Mouse (Mus musculus) c-Kit-positive CD71-positive TER-119-positive erythroid progenitor cells, embryonic 14.5 days (primary cell): ENCODE data around the gene Prdx2.

Experiments used
- DNase-seq: peaks from one replicate; pipeline ENCODE4 v3.0.0-alpha.2; 2013; ENCODE audit warnings: low spot score

The Prdx2 gene

DNA sequence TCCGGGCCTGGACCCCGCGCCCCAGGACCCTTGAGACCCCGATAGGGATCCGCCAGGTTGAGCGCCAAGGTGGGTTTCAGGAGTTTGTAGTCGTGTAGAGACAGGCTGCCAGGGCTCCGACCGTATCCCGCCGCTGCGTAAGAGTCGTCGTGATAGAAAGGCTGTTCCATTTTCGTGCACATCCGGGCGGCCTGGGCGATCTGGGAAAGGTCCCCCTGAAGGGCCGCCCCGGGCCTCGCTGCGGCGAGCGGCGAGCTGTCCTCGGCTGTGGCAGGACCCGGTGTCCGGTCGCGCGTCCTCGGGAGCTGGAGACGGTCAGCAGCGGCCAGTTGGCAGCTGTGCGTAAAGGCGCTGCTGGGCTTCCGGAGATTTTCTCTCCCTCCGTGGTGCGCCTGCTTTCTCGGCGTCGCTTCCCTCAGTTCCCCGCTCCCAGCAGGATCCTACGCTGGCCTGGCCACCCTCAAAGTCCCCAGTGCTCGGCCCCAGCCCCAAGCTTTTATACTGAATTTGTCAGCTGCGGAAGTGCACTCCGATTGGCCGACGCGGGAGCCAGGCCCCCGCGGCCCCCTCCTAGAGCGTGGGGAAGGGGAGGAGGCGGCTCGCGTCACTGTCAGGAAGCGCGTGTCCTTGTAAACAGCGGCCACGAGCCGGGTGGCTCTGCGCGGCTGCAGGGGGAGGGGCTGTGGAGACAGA, 9.0 kb downstream of the Prdx2 start, which contains the start of gene Junb:
TSS of gene Junb (minus strand) at position 471 of the 693 bp plus-strand sequence.
- peak; percentile 86 for DNase-seq

DNA sequence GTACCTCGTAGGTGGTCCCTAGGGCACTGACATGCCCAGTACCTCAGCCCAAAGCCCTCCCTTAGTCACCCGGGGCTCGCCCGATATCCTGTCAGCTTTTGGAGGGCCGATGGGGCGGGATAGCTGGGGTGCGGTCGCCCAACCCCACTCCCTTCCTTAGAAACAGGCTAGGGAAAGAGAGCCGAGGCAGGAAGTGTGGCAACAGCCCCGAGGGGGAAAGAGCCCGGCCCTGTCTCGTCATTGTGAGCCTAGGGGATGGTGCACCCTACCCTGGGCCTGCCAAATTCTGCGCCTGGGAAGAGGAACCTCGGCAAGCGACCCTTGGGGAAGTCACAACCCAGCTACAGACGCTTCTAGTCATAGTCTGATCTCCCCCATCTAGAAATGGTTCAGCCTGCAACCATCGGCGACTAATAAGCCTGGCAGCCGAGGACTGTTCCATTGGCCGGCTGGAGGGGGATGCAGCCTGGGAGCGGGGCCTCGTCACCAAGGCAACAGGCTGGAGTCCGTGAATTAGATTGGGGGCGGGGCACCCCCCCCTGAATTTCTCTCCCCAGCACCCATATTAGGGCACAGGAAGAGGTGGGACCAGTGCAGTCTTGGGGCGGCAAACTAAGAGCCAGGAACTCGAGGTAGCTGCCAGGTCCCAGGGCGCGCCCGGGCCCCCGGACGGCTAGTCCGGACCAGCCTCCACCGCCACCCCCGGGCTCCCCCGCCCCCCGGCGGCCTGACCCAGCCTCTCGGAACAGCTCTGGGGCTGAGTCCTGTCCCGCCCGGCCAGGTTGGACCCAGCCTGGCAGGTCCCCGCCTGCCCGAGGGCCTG, 10.4 kb downstream of the Prdx2 start:
- peak; percentile 91 for DNase-seq

DNA sequence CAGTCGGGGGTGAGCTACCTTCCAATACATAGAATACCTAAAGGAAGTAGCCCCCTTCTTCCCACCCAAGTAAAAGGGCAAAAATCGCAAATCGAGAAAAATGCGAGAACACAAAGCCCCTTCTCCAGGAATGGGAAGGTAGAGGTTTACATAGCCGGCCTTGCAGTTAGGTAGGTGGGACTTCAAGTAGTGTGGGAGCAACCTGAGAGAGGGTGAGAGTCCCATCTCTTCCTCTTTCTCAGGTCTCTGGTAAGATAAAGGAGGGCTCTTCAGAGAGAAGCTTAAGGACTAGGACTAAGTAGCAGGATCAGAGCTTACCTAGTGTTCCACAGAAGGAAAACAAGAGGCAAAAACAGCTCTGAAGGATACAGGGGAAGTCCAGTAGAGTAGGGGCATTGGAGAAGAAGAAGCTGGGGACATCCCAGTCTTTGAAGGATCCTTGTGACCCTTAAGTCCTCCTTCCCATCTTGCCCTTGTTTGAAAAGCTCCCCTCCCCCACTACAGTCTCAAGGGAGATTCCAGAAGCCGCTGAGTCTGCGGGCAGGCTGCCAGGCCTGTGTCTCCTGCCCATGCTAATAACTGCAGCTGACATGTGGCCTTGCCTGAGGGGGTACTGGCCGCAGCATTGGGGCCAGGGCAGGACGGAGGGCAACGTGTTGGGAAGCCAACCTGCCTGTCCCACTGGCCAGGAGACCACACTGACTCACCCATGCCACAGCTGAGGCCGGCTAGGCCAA, 11.4 kb downstream of the Prdx2 start:
- no peak for DNase-seq

DNA sequence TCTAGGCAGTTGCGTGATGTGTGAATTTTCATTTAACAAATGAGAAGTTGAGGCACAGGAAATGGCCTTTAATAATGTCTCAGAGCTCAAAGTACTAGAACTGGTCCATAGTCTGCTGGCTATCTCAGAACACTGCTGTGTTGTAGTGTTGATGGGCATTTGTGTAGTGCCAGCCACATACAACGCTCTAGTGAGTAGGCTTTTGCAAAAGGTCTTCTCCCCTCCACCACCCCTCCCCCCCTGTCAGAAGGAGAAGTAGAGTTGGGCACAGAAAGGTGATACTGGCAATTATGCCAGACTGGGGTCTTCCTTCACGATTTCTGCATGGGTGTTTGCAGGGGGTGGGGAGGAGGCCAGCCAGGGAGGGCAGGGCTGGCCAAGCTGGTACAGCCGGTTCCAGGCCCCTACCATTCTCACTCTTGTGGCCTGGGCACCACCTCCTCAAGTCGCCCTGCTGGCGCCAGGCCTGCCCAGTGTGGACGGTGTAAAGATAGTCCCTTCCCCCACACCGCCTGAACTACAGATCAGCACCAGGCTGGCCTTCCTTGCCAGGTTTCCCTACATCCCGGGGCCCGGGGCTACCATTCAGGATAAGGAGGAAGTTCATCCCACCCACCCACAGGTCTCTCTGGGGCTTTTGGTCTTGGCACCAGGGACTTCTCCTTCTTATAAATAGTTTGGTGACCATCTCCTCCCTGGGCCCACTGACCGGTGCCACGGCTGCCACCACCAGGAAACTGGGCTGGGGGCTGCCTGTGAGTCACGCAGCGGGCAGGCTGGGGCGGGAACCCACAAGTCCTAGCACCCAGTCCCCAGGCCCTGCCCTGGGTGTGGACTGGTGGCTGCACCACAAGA, 12.5 kb downstream of the Prdx2 start:
- DNase-seq = no peak

DNA sequence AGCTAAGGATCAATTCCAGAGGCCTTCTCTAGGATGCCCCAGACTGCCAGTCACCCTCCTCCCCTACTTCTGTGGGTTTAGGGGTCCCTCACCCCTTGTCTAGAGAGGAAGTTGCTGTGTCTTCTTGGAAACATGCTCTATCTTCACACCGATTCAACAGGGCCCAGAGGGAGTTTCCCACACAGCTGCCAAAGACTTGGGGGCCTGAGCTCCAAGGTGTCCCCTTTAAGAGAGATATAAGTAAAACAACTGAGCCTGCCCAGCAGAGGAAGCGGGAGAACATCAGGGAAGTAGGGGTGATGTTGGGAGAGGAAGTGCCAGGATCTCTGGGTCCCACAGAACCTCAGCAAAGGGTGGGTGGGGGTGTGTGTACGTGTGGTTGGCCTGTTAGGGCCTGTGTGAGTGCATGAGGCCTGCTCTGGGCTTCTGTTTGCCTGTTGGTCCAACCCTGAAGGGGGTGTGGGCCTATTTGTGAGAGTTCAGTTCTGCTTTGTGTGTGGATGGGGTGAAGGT, 13.2 kb downstream of the Prdx2 start:
- DNase-seq = no peak

DNA sequence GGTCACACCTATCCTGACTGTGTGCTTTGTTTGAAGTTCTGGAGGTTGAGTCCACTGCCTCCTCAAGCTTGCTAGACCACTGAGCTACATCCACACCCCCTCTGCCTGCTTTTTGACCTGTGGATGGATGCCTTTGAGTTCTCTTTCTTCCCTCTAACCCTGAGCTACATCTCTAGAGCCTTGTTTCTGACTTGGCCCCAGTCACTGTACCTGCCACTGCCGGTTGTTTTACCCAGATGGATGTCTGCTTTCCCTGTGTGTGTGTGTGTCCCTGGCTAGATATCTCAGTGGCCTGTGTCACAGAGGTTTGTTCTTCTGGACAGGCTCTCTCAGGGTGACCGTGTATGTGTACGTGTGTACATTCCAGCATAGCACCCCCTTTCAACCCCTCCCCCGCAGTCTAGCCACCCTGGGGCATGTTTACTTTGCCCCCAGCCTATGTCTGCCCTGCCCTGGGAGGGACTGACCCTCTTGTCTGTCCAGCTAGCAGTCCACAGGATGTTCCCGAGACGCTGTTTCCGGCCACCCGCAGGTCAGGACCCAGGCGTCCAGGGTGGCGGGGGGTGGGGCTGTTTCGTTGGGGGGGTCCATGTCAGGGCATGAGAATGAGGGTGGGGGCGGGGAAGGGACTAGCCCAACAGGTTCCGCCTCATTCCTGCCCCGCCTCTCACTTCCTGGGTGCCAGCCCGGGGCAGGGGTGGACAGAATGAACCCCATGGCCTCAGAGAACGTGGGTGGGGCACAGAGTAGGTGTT, 15.1 kb downstream of the Prdx2 start:
- no peak for DNase-seq

DNA sequence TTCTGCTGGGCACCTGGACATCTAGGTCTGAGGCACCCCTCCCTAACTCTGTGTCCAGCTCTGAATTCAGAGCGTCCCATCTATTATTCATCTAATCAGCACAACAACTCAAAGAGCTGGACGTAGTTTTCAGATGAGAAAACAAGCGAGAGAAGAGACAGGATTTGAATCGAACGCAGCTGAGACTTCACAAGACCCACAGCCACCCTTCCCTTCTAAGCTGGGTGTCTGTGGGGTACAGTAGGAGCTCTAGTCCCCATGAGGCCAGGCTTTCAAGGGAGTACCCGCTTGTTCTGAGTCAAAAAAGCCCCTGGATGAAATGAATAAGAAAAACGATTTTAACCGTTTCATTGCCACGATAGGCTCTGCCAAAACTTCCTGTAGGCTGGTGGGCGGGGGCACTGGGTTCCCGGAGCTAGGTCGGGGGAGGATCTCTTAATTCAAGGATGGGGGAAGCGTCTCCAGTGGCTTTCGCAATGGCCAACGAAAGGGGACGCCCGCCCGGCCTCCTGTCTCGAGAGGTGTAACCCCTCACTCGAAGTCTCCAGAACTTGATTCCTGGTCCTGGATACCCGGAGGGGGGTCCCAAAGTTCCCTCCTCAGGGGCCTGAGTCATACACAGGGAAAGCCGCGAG, 15.8 kb downstream of the Prdx2 start:
- peak; percentile 22 for DNase-seq

DNA sequence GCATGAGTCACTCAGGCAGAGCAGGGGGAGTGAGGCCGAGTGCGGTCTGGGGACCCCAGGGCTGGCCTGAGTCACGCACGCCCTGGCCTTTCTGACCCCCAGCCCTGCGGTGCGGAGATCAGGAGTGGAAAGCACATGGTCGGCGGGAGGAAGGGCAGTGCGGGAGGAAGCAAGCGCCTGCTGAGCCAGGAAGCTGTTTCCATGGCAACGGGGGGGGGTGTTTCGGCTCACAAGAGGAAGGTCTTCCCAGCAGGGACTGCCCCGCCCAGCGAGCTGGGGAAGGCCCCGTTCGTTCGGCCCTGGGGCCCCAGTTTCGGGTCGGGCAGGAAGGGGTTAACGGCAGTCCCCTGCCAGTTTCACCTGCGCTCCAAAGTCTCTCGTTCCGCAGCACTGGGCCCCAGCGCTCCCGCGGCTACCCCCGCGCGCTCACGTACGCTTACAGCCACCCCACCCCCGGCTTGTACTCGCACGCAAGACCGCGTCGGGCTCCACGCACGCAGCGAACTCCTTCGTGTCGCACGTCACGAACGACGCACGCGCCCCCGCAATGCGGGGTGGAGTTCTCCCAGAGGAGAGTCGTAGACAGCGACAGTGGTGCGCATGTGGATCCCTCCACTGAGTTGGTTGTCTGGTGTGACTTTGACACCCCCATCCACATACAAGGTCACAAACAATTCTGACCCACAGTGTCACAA, 16.4 kb downstream of the Prdx2 start:
- DNase-seq = peak; percentile 68

DNA sequence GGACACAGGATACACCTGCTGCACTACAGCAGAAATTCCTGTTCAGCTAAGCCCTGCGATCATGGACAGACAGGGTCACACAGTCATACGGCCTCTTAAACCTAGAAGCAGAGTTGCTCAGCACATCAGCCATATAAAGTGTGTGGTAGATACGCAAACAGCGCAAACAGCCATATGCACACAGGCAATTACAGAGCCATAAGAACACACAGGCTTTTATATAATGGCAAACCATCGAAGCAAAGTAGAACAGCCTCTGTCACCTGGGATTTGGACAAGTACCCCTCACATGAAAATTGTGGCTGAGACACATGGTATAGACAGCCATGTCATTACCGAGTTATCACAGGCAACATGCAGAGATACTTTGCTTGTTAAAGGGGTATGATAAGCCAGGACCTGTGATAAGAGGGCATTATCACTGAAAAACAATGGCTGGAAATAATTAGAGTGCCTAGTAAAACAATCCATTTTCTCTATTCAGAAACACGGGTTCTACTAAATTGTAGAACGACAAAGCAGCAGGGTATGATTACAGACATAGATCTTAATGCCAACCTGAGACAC, 17.1 kb downstream of the Prdx2 start:
- peak; percentile 50 for DNase-seq

DNA sequence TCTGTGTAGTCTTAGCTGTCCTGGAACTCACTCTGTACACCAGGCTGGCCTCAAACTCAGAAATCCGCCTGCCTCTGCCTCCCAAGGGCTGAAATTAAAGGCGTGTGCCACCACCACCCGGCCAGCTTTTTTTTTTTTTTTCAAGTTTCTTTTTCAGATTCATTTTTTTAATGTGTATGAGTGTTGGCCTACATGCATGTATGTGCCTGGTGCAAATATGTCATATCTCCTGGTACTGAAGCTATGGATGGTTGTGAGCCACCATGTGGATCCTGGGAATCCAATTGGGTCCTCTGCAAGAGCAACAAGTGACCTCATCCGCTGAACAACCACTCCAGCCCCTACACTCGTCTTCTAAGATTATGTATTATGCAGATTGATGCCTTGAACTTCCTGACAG, 18.0 kb downstream of the Prdx2 start:
- DNase-seq = no peak

DNA sequence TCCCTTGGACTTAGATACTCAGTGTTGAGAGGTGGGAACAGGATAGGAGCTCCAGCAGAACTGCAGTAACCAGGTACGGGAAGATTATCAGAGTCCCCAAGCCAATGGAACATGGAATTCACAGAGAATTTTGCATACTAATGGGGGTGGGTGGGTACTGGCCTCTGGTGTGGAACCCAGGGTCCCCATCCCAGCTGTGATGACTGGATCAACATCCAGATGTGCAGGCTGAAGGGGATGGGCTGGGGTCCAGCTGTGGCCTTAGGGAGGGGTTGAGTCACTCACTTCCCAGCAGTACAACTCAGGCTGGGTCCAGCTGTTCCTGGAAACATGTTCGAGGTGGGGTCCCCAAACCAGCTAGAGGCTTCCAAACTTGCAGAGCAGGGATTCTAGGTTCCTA, 18.5 kb downstream of the Prdx2 start:
- no peak for DNase-seq

DNA sequence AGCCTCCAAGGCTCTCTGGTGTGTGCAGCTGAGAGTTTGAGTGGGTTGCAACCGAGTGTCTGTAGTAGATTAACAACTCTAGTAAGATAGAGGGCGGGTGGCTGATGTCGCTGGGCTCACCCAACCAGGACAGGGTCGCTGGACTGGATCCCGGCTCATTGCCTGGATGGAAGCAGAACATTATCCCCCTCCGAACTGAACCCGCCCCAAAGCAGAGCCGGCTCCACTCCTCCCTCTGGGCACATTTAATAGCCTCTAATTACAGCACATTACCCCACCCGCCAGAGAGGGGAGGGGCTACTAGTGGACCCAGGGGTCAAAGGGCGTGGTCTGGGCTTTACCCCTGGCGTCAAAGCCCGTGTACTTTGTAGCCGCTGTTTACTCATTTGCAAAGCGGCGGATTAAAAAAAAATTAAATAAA, 19.9 kb downstream of the Prdx2 start:
- peak; percentile 65 for DNase-seq

DNA sequence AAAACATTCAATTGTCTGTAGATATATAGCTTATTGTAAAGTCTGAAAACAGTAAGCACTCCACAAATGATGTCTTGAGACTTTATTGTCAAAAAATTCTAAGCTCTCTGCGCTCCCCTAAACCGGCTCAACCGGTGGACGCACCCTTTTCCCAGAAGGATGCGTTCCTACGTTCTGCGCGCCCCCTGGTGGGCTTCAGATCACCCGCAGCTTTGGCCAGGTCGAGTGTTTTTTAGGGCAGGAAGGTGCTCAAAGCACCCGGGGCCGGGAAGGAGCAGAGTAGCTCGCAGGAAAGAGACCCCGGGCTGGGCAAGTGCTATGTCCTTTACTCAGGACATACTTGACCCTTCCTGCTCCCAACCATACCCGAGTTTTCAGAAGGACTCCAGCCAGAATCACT, 20.4 kb downstream of the Prdx2 start:
- DNase-seq = peak; percentile 96

DNA sequence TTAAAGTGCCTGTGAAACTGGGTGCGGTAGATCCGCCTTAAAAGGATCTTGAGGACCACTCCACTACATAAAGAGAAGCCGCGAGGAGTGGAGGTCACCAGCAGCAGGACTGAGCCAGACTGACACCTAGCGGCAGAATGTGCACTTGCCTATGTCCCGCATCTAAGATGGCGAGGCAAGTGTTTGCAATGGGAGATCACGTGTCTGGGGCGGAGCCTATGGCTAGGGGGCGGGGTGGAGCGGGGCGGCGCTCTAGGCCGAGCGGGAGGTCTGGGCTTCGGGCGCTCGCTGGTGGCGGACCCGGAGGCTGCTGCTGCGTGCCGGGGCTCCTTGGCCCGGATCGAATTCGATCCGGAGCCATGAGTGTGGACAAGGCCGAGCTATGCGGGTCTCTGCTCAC, 21.0 kb downstream of the Prdx2 start, which contains the start of gene Hook2:
TSS of gene Hook2 (plus strand) at position 255 of the 400 bp plus-strand sequence.
- DNase-seq = peak; percentile 99

DNA sequence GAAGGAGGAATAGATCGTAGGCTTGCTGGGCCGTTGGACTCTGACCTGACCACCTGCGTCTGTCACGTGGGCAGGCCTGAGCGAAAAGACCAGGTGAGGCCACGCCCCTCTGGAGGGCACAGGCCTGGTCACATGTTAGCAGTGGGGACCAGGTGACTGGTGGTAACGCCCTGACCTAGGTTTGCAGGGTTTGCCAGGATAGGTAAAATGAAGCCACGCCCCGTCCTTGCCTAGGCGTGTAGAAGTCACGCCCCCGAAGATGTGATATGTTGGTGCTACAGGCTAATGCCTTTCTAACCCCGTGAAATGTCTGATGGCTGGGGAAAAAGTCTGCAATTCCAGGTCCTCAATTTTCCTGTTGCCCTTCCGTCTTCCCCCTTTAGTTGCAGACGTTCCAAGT, 21.4 kb downstream of the Prdx2 start:
- DNase-seq = no peak

DNA sequence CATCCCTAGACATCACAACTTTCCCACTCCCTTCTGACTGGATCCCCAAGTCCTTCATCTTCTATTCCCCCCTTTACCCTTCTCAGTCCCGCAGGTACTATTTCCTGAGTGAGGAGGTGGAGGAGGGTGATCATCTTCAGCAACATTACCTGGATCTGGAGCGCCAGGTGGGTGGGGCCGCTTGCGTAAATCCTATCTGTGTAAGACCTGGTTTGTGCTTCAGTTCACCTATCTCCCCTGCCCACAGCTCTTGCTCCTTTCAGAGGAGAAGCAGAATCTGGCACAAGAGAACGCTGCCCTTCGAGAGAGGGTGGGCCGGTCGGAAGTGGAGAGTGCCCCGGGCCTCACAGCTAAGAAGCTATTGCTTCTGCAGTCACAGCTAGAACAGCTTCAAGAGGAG, 25.0 kb downstream of the Prdx2 start:
- DNase-seq = no peak

DNA sequence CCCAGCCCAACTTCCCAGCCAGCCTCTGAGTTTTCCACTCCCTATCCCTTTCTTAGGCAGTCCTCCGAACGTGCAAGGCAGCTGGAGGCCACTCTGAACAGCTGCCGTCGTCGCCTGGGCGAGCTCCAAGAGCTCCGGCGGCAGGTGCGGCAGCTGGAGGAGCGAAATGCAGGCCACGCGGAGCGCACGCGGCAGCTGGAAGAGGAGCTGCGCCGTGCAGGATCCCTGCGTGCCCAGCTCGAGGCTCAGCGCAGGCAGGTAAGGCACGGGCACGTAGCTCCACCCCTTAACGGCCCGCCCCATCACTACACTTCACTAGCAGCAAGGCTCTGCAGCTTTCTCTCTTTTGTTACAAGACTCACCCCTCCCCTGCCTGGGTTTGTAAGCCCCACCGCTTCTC, 26.3 kb downstream of the Prdx2 start:
- DNase-seq = no peak

DNA sequence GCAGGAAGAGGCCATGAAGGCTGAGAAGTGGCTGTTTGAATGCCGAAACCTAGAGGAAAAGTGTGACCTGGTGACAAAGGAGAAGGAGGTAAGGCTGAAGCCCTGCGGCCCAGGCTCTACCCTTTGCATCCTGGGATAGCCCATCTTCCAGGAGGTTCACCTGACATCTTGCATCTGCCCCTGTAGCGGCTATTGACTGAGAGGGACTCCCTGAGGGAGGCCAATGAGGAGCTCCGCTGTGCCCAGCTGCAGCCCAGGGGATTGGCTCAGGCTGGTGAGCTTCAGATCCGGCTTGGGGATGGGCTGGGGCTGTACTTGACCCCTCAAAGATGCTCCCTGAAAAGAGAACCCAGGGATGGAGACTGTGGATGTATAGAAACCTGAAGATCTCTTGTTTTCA, 27.6 kb downstream of the Prdx2 start:
- DNase-seq = no peak

DNA sequence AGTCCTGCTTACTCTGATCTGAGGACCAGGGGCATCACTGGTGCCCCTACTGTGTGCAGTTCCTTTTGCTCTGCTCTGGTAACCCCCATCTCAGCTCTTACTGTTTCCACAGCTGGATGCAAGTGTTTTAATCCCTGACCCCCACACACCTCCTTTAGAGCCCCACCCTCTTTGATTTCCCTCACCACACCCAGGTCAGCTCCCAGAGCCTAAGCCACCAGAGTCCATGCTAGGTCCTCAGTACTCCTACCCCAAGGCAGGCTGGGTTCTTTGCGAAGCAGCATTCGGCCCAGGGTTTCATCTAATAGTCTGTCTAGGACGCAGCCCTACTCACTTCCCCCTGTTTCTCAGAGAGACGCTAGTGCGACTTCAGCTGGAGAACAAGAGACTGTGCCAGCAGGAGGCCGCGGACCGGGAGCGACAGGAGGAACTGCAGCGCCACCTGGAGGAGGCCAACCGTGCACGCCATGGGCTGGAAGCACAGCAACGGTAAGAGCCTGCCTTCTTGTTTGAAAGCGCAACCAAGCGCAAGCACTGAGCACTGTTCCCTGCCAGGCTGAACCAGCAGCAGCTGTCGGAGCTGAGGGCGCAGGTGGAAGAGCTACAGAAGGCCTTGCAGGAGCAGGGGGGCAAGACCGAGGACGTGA, 28.4 kb downstream of the Prdx2 start:
- peak; percentile 84 for DNase-seq
